Mouse (Mus musculus): ENCODE data around the gene Dhx8. TPM values are rescaled to one million over a fixed set of nuclear protein-coding genes. Genes with fewer than 3 reads are reported as not detected.

Dhx8 gene
- polyA plus RNA-seq, 2 experiments: 27.0 to 29.2 TPM

DNA sequence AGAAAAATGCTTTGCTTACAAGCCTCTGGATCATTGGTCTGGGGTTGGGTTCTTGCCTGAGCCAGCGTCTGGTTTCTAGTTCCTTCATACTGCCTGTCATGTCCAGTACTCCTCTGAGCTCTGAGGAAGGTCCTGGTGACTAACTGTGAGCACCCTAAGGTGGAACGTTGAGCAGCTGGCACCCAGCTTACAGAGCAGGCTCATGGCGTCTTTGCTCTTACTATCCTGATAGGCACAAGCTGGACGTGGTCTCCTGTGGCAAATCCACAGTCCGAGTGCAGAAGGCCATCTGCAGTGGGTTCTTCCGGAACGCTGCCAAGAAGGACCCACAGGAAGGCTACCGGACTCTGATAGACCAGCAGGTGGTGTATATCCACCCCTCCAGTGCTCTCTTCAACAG, 31.8 kb downstream of the Dhx8 start:
- WGBS: 97% methylated on average over 8 of the region's 8 CpGs

GRCm38 (mm10) chr11:101767326-101767725, 34.6 kb downstream of the Dhx8 start:
- Histone ChIP-seq H3K9ac (ENCODE audit: low read depth, low read length, severe bottlenecking) (no peak overlapping the region), H3K9me3 (ENCODE audit: control insufficient read depth, low read length) (no peaks in the 10 kb centered on the region), H3K27ac (replicated peaks; ENCODE audit: low read depth, low read length) (no peak overlapping the region), H3K4me2 (replicated peaks; ENCODE audit: low read depth, low read length, severe bottlenecking) (no peak overlapping the region), H3K4me3 (replicated peaks; ENCODE audit: low read length) (no peak overlapping the region), H3K4me1 (ENCODE audit: control insufficient read depth, insufficient read depth, low read length) (peaks cover 5% of the 10 kb centered on the region), H3K27me3 (ENCODE audit: control insufficient read depth, insufficient read depth, low read length) (no peaks in the 10 kb centered on the region), H3K36me3 (ENCODE audit: control insufficient read depth, insufficient read depth, low read length) (peaks cover 60% of the 10 kb centered on the region)
- WGBS: 79% methylated on average over 5 of the region's 5 CpGs
- no peak for TF ChIP-seq POLR2A (IDR thresholded peaks at IDR 0.05; ENCODE audit: borderline replicate concordance, extremely low read depth, insufficient read depth, insufficient read length)
- ATAC-seq (ENCODE audit: low FRiP score, low read depth) (no peak), DNase-seq (ENCODE audit: low spot score) (no peak)

More for the DNA sequence above, 31.8 kb downstream of the Dhx8 start:
- no peaks in the 10 kb centered on the region for H3K4me1 ChIP-seq (ENCODE audit: control insufficient read depth, insufficient read depth, low read length)
- TF ChIP-seq POLR2A (IDR thresholded peaks at IDR 0.05; ENCODE audit: borderline replicate concordance, extremely low read depth, insufficient read depth, insufficient read length): no peak
- H3K27ac ChIP-seq (replicated peaks; ENCODE audit: low read depth, low read length): no peak overlapping the region
- H3K36me3 ChIP-seq (ENCODE audit: control insufficient read depth, insufficient read depth, low read length): peaks cover 82% of the 10 kb centered on the region
- DNase-seq (ENCODE audit: low spot score): no peak
- no peak overlapping the region for H3K4me3 ChIP-seq (replicated peaks; ENCODE audit: low read length)
- H3K9me3 ChIP-seq (ENCODE audit: control insufficient read depth, low read length): no peaks in the 10 kb centered on the region
- no peak for ATAC-seq (ENCODE audit: low FRiP score, low read depth)
- no peak overlapping the region for H3K9ac ChIP-seq (ENCODE audit: low read depth, low read length, severe bottlenecking)
- H3K27me3 ChIP-seq (ENCODE audit: control insufficient read depth, insufficient read depth, low read length): no peaks in the 10 kb centered on the region
- no peak overlapping the region for H3K4me2 ChIP-seq (replicated peaks; ENCODE audit: low read depth, low read length, severe bottlenecking)

DNA sequence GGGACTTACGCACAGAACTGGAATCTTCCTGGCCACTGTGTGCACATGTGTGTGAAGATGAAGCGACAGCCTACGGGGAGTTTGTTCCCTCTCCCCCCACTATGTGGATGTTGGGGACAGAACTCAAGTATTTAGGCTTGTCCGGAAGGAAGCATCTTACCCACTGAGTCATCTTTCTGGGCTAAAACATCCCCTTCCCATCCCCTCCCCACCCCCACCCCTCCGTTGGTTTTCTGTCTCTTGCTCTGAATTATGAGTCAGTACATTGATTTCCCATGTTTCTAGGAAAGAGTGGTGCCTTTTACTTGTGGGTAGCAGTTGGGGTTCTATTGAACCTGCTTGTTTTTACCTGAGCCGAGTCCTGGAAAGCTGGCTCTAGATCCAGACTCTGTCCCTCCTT, 36.0 kb downstream of the Dhx8 start:
- Histone ChIP-seq H3K9ac (ENCODE audit: low read depth, low read length, severe bottlenecking) (no peak overlapping the region), H3K27me3 (ENCODE audit: control insufficient read depth, insufficient read depth, low read length) (no peaks in the 10 kb centered on the region), H3K27ac (replicated peaks; ENCODE audit: low read depth, low read length) (no peak overlapping the region), H3K4me2 (replicated peaks; ENCODE audit: low read depth, low read length, severe bottlenecking) (no peak overlapping the region), H3K9me3 (ENCODE audit: control insufficient read depth, low read length) (no peaks in the 10 kb centered on the region), H3K4me3 (replicated peaks; ENCODE audit: low read length) (no peak overlapping the region), H3K36me3 (ENCODE audit: control insufficient read depth, insufficient read depth, low read length) (peaks cover 49% of the 10 kb centered on the region), H3K4me1 (ENCODE audit: control insufficient read depth, insufficient read depth, low read length) (peaks cover 5% of the 10 kb centered on the region)
- DNase-seq (ENCODE audit: low spot score) (no peak), ATAC-seq (ENCODE audit: low FRiP score, low read depth) (no peak)
- WGBS: 85% methylated on average over 6 of the region's 6 CpGs
- TF ChIP-seq POLR2A (IDR thresholded peaks at IDR 0.05; ENCODE audit: borderline replicate concordance, extremely low read depth, insufficient read depth, insufficient read length): no peak

- Histone ChIP-seq H3K27ac (replicated peaks; ENCODE audit: low read depth, low read length) (no peak overlapping the region), H3K4me3 (replicated peaks; ENCODE audit: low read length) (no peak overlapping the region), H3K27me3 (ENCODE audit: control insufficient read depth, insufficient read depth, low read length) (no peaks in the 10 kb centered on the region), H3K9me3 (ENCODE audit: control insufficient read depth, low read length) (no peaks in the 10 kb centered on the region), H3K36me3 (ENCODE audit: control insufficient read depth, insufficient read depth, low read length) (peaks cover 35% of the 10 kb centered on the region), H3K9ac (ENCODE audit: low read depth, low read length, severe bottlenecking) (no peak overlapping the region), H3K4me2 (replicated peaks; ENCODE audit: low read depth, low read length, severe bottlenecking) (no peak overlapping the region), H3K4me1 (ENCODE audit: control insufficient read depth, insufficient read depth, low read length) (peaks cover 5% of the 10 kb centered on the region)
- WGBS: 95% methylated on average over 12 of the region's 12 CpGs
- DNase-seq (ENCODE audit: low spot score) (no peak), ATAC-seq (ENCODE audit: low FRiP score, low read depth) (no peak)
- TF ChIP-seq POLR2A (IDR thresholded peaks at IDR 0.05; ENCODE audit: borderline replicate concordance, extremely low read depth, insufficient read depth, insufficient read length): no peak
Observed at GRCm38 (mm10) chr11:101770266-101770665, 37.5 kb downstream of the Dhx8 start.

DNA sequence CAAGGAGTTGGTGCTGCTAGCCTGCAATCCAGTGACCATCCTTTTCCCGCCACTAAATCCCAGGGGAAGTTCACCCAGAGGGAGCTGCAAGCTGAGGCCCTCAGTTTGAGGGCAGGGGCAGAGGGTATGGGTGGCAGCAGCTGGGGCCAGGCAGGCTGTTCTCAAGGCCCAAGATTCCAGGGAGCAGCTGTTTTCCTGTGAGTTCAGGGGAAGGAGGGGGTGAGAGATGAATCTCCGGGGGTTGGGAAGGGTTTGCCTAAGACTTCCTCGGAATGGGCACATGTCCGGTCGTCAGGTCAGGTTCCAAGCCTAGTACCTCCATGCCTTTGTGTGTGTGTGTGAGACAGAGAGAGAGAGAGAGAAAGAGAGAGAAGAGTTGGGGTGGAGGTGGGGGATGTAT, 39.3 kb downstream of the Dhx8 start:
- H3K4me3 ChIP-seq (replicated peaks; ENCODE audit: low read length): peak overlapping the region; percentile 33; the same call in 1 of the 2 replicates
- H3K4me2 ChIP-seq (replicated peaks; ENCODE audit: low read depth, low read length, severe bottlenecking): peak overlapping the region; percentile 56
- H3K36me3 ChIP-seq (ENCODE audit: control insufficient read depth, insufficient read depth, low read length): peaks cover 17% of the 10 kb centered on the region
- TF ChIP-seq POLR2A (IDR thresholded peaks at IDR 0.05; ENCODE audit: borderline replicate concordance, extremely low read depth, insufficient read depth, insufficient read length): no peak
- peak; percentile 28; the same call in 1 of the 2 replicates for ATAC-seq (ENCODE audit: low FRiP score, low read depth)
- no peaks in the 10 kb centered on the region for H3K27me3 ChIP-seq (ENCODE audit: control insufficient read depth, insufficient read depth, low read length)
- peaks cover 5% of the 10 kb centered on the region for H3K4me1 ChIP-seq (ENCODE audit: control insufficient read depth, insufficient read depth, low read length)
- 8% methylated on average over 5 of the region's 5 CpGs for WGBS
- DNase-seq (ENCODE audit: low spot score): peak; percentile 23
- H3K9ac ChIP-seq (ENCODE audit: low read depth, low read length, severe bottlenecking): no peak overlapping the region
- no peaks in the 10 kb centered on the region for H3K9me3 ChIP-seq (ENCODE audit: control insufficient read depth, low read length)
- H3K27ac ChIP-seq (replicated peaks; ENCODE audit: low read depth, low read length): no peak overlapping the region

- peak overlapping the region; percentile 56 for H3K4me2 ChIP-seq (replicated peaks; ENCODE audit: low read depth, low read length, severe bottlenecking)
- H3K27me3 ChIP-seq (ENCODE audit: control insufficient read depth, insufficient read depth, low read length): no peaks in the 10 kb centered on the region
- WGBS: 0% methylated on average over 14 of the region's 16 CpGs
- DNase-seq (ENCODE audit: low spot score): peak; percentile 90
- peaks cover 5% of the 10 kb centered on the region for H3K4me1 ChIP-seq (ENCODE audit: control insufficient read depth, insufficient read depth, low read length)
- H3K9me3 ChIP-seq (ENCODE audit: control insufficient read depth, low read length): no peaks in the 10 kb centered on the region
- H3K4me3 ChIP-seq (replicated peaks; ENCODE audit: low read length): peak overlapping the region; percentile 33
- peaks cover 13% of the 10 kb centered on the region for H3K36me3 ChIP-seq (ENCODE audit: control insufficient read depth, insufficient read depth, low read length)
- ATAC-seq (ENCODE audit: low FRiP score, low read depth): peak; percentile 91
- no peak for TF ChIP-seq POLR2A (IDR thresholded peaks at IDR 0.05; ENCODE audit: borderline replicate concordance, extremely low read depth, insufficient read depth, insufficient read length)
- no peak overlapping the region for H3K27ac ChIP-seq (replicated peaks; ENCODE audit: low read depth, low read length)
- H3K9ac ChIP-seq (ENCODE audit: low read depth, low read length, severe bottlenecking): peak overlapping the region; percentile 45; the same call in 1 of the 2 replicates
Observed at GRCm38 (mm10) chr11:101772449-101772848, 39.7 kb downstream of the Dhx8 start.
